Mouse (Mus musculus) liver, embryonic 16.5 days (tissue): Measurements from ENCODE around the gene Lsm6. TPM values are rescaled to one million over a fixed set of nuclear protein-coding genes. Genes with fewer than 3 reads are reported as not detected.

Source experiments
- ATAC-seq: fragments of 200-750 bp; cut with Nextera tagmentation; 2 replicates; pipeline ENCODE4 v1.8.0; 2017; ENCODE audit warnings: low read depth, mild to moderate bottlenecking, moderate number of reproducible peaks, moderate library complexity
- H3K27ac ChIP-seq: fragments of 300-500 bp; sonication (generic); 2 replicates; pipeline ENCODE4 v1.5.1; 2014; ENCODE audit warnings: mild to moderate bottlenecking, low read length
- H3K27me3 ChIP-seq: fragments of 300-500 bp; sonication (generic); 2 replicates; pipeline ENCODE4 v1.6.1; 2014; ENCODE audit warnings: low read depth, low read length, mixed read lengths; ENCODE audit not compliant: control insufficient read depth, insufficient read depth
- H3K36me3 ChIP-seq: fragments of 300-500 bp; sonication (generic); 2 replicates; pipeline ENCODE4 v1.6.1; 2014; ENCODE audit warnings: mild to moderate bottlenecking; ENCODE audit not compliant: control insufficient read depth, insufficient read depth
- H3K4me1 ChIP-seq: fragments of 300-500 bp; sonication (generic); 2 replicates; pipeline ENCODE4 v1.6.1; 2014; ENCODE audit warnings: low read depth, low read length, mixed read lengths; ENCODE audit not compliant: control insufficient read depth
- H3K4me2 ChIP-seq: fragments of 300-500 bp; sonication (generic); 2 replicates; pipeline ENCODE4 v1.6.1; 2014; ENCODE audit warnings: low read depth, low read length, mixed read lengths
- H3K4me3 ChIP-seq: fragments of 300-500 bp; sonication (generic); 2 replicates; pipeline ENCODE4 v1.5.1; 2014; ENCODE audit warnings: low read depth, mild to moderate bottlenecking, low read length
- H3K9ac ChIP-seq: fragments of 300-500 bp; sonication (generic); 2 replicates; pipeline ENCODE4 v1.6.1; 2014; ENCODE audit warnings: low read depth, low read length
- H3K9me3 ChIP-seq: fragments of 300-500 bp; sonication (generic); replicated peaks from 2 replicates; pipeline ENCODE4 v1.6.1; 2016; ENCODE audit warnings: low read length; ENCODE audit not compliant: control insufficient read depth
- WGBS: fragments of 180-500 bp; shearing (Covaris S2); extraction: QIAGEN DNeasy Blood & Tissue Kit; methylation state at CpG from one replicate; pipeline ENCODE4 v1.1.7; 2014; ENCODE audit not compliant: insufficient replicate concordance; 5-methylcytosine and 5-hydroxymethylcytosine counted together
- polyA plus RNA-seq: library from polyadenylated mRNA; unstranded; fragments of >200 nt; fragmentation: Nextera tagmentation; extraction: Ambion mirVana; gene quantifications from 2 replicates; pipeline ENCODE4 v1.2.1, GENCODE M21; 2015

Lsm6 gene
- polyA plus RNA-seq, 1 experiment from 2014 or later = 85.2 TPM

- ATAC-seq = no peak
- Histone ChIP-seq H3K4me3 (no peak overlapping the region), H3K27ac (no peak overlapping the region), H3K4me1 (no peaks in the 10 kb centered on the region), H3K4me2 (no peak overlapping the region), H3K27me3 (no peaks in the 10 kb centered on the region), H3K9ac (no peak overlapping the region), H3K36me3 (peaks cover 15% of the 10 kb centered on the region), H3K9me3 (no peaks in the 10 kb centered on the region)
- 72% methylated on average over 9 of the region's 9 CpGs for WGBS
Measured at GRCm38 (mm10) chr8:78810207-78810675, 10.7 kb downstream of the Lsm6 start.

GRCm38 (mm10) chr8:78809454-78810206 lies 11.3 kb downstream of the Lsm6 start:
- H3K4me2 ChIP-seq = no peak overlapping the region
- H3K36me3 ChIP-seq = peaks cover 15% of the 10 kb centered on the region
- no peak overlapping the region for H3K9ac ChIP-seq
- no peak overlapping the region for H3K4me3 ChIP-seq
- 87% methylated on average over 14 of the region's 14 CpGs for WGBS
- no peaks in the 10 kb centered on the region for H3K27me3 ChIP-seq
- H3K9me3 ChIP-seq = no peaks in the 10 kb centered on the region
- ATAC-seq = no peak
- H3K27ac ChIP-seq = no peak overlapping the region
- H3K4me1 ChIP-seq = no peaks in the 10 kb centered on the region

- Histone ChIP-seq H3K36me3 (peaks cover 15% of the 10 kb centered on the region), H3K9me3 (no peaks in the 10 kb centered on the region), H3K27ac (no peak overlapping the region), H3K4me1 (no peaks in the 10 kb centered on the region), H3K4me3 (no peak overlapping the region), H3K4me2 (no peak overlapping the region), H3K9ac (no peak overlapping the region), H3K27me3 (no peaks in the 10 kb centered on the region)
- ATAC-seq = no peak
- WGBS = 68% methylated on average over 2 of the region's 2 CpGs
Measured at GRCm38 (mm10) chr8:78808888-78809287, 12.1 kb downstream of the Lsm6 start.

- no peaks in the 10 kb centered on the region for H3K9me3 ChIP-seq
- no peak overlapping the region for H3K9ac ChIP-seq
- peaks cover 15% of the 10 kb centered on the region for H3K36me3 ChIP-seq
- no peak for ATAC-seq
- WGBS = 70% methylated on average over 5 of the region's 5 CpGs
- no peaks in the 10 kb centered on the region for H3K4me1 ChIP-seq
- H3K4me3 ChIP-seq = no peak overlapping the region
- H3K4me2 ChIP-seq = no peak overlapping the region
- no peak overlapping the region for H3K27ac ChIP-seq
- no peaks in the 10 kb centered on the region for H3K27me3 ChIP-seq
Measured at GRCm38 (mm10) chr8:78808439-78808838, 12.5 kb downstream of the Lsm6 start.

GRCm38 (mm10) chr8:78807283-78807682 lies 13.7 kb downstream of the Lsm6 start:
- no peak overlapping the region for H3K4me2 ChIP-seq
- no peaks in the 10 kb centered on the region for H3K4me1 ChIP-seq
- H3K27me3 ChIP-seq = no peaks in the 10 kb centered on the region
- no peak overlapping the region for H3K4me3 ChIP-seq
- H3K36me3 ChIP-seq = peaks cover 15% of the 10 kb centered on the region
- H3K27ac ChIP-seq = no peak overlapping the region
- WGBS = 79% methylated on average over 9 of the region's 9 CpGs
- H3K9me3 ChIP-seq = no peaks in the 10 kb centered on the region
- no peak for ATAC-seq
- H3K9ac ChIP-seq = no peak overlapping the region

- no peak for ATAC-seq
- no peaks in the 10 kb centered on the region for H3K27me3 ChIP-seq
- H3K36me3 ChIP-seq = peaks cover 14% of the 10 kb centered on the region
- H3K9ac ChIP-seq = no peak overlapping the region
- no peaks in the 10 kb centered on the region for H3K9me3 ChIP-seq
- no peak overlapping the region for H3K27ac ChIP-seq
- 80% methylated on average over 5 of the region's 5 CpGs for WGBS
- no peak overlapping the region for H3K4me3 ChIP-seq
- H3K4me2 ChIP-seq = no peak overlapping the region
- no peaks in the 10 kb centered on the region for H3K4me1 ChIP-seq
Measured at GRCm38 (mm10) chr8:78806006-78806405, 14.9 kb downstream of the Lsm6 start.

GRCm38 (mm10) chr8:78801201-78801600 lies 19.7 kb downstream of the Lsm6 start:
- 85% methylated on average over 6 of the region's 6 CpGs for WGBS
- no peaks in the 10 kb centered on the region for H3K9me3 ChIP-seq

GRCm38 (mm10) chr8:78798671-78799070 lies 22.3 kb downstream of the Lsm6 start:
- H3K9me3 ChIP-seq = no peaks in the 10 kb centered on the region; the same call in 1 of the 2 replicates
- H3K4me2 ChIP-seq = no peak overlapping the region
- H3K4me1 ChIP-seq = no peaks in the 10 kb centered on the region; the same call in 1 of the 2 replicates
- WGBS = 56% methylated on average over 3 of the region's 3 CpGs
- H3K36me3 ChIP-seq = no peaks in the 10 kb centered on the region
- no peaks in the 10 kb centered on the region for H3K27me3 ChIP-seq
- no peak overlapping the region; the same call in 1 of the 2 replicates for H3K27ac ChIP-seq
- H3K9ac ChIP-seq = no peak overlapping the region
- no peak overlapping the region for H3K4me3 ChIP-seq
- ATAC-seq = no peak

More at GRCm38 (mm10) chr8:78801201-78801600, 19.7 kb downstream of the Lsm6 start:
- Histone ChIP-seq H3K9ac (no peak overlapping the region), H3K4me2 (no peak overlapping the region), H3K27ac (no peak overlapping the region), H3K4me3 (no peak overlapping the region), H3K27me3 (no peaks in the 10 kb centered on the region), H3K36me3 (no peaks in the 10 kb centered on the region; the same call in 1 of the 2 replicates), H3K4me1 (no peaks in the 10 kb centered on the region; the same call in 1 of the 2 replicates)
- no peak for ATAC-seq

- Histone ChIP-seq H3K4me2 (no peak overlapping the region), H3K9ac (no peak overlapping the region), H3K4me3 (no peak overlapping the region), H3K27me3 (no peaks in the 10 kb centered on the region), H3K4me1 (no peaks in the 10 kb centered on the region; the same call in 1 of the 2 replicates), H3K9me3 (no peaks in the 10 kb centered on the region; the same call in 1 of the 2 replicates), H3K36me3 (no peaks in the 10 kb centered on the region), H3K27ac (no peak overlapping the region)
- no peak for ATAC-seq
- 75% methylated on average over 7 of the region's 7 CpGs for WGBS
Measured at GRCm38 (mm10) chr8:78797985-78798384, 23.0 kb downstream of the Lsm6 start.
